Mouse (Mus musculus) myocyte (in vitro differentiated cells): Measurements from ENCODE around the gene Ms4a18.

Source experiments
- E2F4 ChIP-seq: IDR thresholded peaks from one replicate; pipeline ENCODE4 v1.6.1; 2011; ENCODE audit warnings: mild to moderate bottlenecking, control low read depth, moderate library complexity; ENCODE audit not compliant: insufficient read depth
- POLR2A ChIP-seq: IDR thresholded peaks from one replicate; pipeline ENCODE4 v1.6.1; 2011; ENCODE audit warnings: low read depth, mild to moderate bottlenecking, control low read depth, moderate library complexity; ENCODE audit not compliant: insufficient read length
- USF1 ChIP-seq: IDR thresholded peaks from one replicate; pipeline ENCODE4 v1.6.1; 2011; ENCODE audit warnings: low read depth, mild to moderate bottlenecking, control low read depth, moderate library complexity

DNA sequence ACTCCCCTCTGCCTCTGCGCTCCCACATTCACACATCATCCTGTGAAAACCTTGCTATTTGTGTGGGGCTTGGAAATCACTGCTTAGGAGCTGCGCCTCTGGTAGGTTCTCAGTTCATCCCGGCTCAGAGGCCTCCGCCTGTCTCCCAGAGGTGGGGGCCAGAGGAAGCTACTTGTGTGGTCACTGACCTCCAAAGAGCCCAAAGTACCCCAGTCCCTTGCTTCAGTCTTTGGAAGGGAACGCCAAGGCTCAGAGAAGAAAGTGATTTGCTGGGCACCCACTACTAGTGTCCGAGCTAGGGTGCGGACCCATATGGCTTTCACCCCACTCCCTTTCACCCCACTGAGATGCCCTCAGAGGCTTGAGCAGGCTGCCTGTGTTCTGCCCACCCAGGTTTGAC, 24.7 kb downstream of the Ms4a18 start, which contains the start of gene Ms4a15:
- TF ChIP-seq E2F4 = no peak
- TF ChIP-seq USF1 = no peak
- TF ChIP-seq POLR2A = no peak
